Mouse (Mus musculus): ENCODE measurements around the gene Vmn1r198.
"Not testable (repeated sequence)": the region's sequence is repeated elsewhere in the genome, so short reads cannot be mapped to it uniquely, and the experiment has no call there.

Gene Vmn1r198

DNA sequence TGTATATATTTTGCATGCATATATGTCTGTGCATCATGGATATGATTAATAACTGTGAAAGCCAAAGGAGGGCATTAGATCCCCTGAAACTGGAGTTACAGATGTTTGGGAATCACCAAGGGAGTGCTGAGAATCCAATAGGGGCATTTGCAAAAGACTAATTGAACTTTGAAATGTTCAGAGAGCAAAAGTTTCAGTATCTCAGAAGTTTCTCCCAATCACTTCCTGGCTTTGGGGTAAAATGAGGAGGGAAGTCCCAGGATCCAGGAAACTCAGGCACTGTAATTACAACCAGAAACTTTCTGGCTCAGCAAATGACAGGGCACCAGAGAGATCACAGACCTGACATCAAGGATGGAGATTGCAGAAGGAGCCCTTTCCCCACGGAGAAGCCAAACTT, at the start of gene Vmn1r198:
Gene Vmn1r198 (plus strand): TSS at position 301 of the 400 bp plus-strand sequence.
- no peak for DNase-seq (ENCODE audit: low read depth)

DNA sequence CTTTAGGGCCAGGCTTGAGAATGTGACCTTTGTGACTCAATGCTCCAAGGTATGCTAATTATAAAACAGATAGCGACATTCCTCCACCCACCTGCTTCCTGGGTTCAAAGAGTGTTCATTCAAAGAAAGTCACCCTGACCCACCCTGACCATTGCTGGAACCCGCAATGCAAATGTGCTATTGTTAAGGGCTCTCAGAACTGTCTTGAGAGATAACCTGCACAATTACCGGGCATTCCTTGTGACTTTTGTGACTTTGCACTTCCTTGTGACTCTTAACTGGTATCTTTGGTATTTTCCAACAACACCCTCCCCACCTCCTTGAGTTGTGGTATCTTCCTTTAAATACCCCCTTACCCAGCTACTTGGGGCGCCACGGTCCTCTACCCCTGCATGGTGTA, 42.1 kb upstream of the Vmn1r198 start:
- not testable (repeated sequence) for DNase-seq (ENCODE audit: low read depth)

DNA sequence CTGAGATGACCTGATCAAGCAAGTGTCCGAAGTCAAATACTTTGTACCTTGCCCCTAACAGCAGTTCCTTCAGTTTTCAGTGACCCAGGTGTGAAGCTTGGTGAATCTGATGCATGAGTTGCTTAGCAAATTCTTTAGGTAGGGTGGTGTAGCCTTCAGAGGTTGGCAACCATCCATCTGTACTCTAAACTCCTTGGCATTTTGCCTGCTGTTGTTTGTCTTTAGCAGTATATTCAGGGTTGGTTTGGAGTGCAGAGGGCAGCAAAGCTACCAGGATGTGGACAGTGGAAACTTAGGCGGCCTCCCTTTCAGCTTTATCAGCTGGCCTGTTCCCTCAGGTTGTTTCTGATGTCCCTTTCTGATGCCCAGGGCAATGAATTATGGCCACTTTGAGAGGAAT, 34.8 kb upstream of the Vmn1r198 start:
- DNase-seq (ENCODE audit: low read depth) = no peak

DNA sequence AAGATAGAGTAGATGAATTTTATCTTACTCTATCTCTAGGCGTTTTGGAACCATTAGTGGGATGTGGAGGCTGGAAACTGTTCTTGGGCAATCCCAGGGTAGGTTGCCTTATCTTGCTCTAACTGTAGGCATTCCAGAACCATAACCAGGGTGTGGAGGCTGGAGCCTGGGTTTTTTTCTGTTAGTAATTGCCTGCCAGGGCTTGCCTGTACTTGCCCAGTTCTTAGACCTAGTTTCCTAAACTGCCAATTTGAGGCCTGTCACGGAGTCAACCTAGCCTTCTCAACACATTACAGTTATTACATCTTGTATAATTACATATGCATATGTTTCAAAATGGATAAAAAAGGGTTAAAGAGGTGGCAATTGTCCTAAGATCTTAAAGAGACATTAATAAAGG, 32.8 kb upstream of the Vmn1r198 start:
- no peak for DNase-seq (ENCODE audit: low read depth)

DNA sequence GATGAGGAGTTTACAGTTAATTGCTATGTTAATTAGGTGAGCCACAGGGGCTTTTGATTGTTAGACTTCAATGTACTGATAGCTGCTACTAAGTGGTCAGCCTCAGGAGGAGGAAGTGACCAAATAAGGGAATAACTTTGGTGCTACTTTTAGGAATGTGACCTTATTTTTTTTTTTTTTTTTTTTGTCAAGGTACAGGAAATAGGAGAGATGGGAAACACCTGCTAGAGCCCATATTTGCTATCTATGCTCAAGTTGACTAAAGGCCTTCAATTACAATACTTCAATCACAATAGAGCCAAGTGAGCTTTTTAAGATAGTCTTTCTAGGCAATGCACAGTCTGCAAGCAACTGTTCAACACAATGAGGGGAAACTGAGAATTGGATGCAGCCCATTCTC, 30.1 kb upstream of the Vmn1r198 start:
- DNase-seq (ENCODE audit: low read depth) = no peak

DNA sequence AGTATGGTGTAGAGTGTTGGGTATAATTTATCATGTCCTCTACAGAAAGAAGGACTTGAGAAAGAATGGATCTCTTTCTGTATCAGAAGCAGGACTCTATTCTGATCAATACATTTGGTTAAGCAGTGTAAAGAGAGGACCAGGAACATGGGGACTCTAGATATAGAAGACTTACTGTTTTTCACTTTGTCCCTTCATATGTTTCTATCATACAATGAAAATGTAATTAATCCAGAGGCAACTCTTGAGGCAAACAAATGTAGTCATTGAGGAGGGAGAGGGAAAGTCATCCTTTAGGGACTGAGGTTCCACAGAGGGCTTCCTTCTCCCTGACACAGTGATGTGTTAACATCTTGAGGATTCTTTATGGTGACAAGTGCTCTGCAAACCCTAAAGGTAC, 25.9 kb upstream of the Vmn1r198 start, which contains the start of gene Vmn1r197:
Gene Vmn1r197 (plus strand): TSS at position 301 of the 400 bp plus-strand sequence.
- DNase-seq (ENCODE audit: low read depth) = no peak

DNA sequence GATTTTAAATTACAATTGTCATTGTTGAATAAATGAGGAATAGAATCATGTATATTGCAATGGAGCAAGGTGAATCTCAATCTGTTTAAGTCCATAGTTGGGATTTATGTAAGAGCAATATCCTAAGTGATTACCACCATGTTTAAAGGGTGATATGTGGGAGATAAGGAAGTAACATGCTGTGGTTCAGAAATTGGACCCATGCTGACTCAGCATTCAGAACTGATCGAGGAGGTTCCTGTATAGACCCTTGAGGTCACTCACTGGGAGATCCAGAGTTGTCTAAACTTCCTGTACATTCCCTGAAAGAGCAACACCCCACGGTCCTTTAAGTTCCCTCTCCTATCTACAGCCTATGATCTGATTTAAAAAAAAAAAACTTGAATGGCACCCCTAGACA, 16.9 kb upstream of the Vmn1r198 start:
- DNase-seq (ENCODE audit: low read depth) = no peak

DNA sequence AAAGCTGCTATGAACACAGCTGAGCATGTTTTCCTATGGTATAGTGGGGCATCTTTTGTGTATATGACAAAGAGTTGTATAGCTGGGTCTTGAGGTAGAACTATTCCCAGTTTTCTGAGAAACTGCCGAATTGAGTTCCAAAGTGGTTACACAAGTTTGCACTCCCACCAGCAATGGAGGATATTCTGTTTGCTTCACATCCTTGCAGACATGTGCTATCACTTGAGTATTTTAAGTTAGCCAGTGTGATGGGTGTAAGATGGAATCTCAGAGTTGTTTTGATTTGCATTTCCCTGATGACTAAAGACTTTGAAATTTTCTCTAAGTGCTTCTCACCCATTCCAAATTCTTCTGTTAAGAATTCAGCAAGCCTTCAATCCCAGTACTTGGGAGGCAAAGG, 14.6 kb upstream of the Vmn1r198 start:
- no peak for DNase-seq (ENCODE audit: low read depth)

DNA sequence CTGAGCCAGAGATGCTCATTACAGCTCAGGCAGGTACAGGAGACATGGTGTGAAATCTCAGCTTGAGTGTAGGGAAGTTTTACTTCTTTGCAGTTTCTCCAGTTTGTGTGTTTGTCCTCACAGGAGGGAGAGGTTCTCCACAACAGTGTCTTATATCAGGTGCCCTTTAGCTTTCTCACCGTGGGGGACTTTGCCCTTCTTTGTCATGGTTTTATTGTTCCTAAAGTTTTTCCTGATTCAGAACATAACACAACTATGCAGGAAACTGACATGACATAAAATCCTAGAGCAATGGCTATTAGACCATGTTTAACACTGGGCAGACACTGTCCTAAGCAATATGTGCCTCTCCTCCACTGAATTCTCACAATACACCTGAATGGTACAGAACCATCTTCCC, 649 bp downstream of the Vmn1r198 start:
- DNase-seq (ENCODE audit: low read depth) = no peak

DNA sequence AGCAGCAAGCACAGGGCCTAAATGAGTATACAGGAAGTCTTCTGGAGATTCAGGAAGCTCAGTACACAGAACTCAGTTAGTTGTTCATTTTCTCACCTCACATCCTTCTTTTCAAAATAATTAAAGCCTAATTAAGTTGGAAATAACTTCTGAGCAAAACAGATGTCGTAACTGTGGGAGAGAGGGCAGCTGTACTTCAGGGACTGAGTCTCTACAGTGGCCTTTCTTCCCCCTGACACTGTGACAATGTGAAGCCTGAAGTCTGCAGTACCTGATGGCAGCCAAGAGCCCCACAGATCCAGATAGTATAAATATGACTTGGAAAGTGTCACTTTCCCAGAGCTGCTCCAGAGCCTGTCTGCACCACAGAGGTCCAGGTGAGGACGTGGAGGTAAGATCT, 29.4 kb downstream of the Vmn1r198 start, which contains the start of gene Vmn1r199:
Gene Vmn1r199 (plus strand): TSS at position 301 of the 400 bp plus-strand sequence.
- DNase-seq (ENCODE audit: low read depth) = no peak

DNA sequence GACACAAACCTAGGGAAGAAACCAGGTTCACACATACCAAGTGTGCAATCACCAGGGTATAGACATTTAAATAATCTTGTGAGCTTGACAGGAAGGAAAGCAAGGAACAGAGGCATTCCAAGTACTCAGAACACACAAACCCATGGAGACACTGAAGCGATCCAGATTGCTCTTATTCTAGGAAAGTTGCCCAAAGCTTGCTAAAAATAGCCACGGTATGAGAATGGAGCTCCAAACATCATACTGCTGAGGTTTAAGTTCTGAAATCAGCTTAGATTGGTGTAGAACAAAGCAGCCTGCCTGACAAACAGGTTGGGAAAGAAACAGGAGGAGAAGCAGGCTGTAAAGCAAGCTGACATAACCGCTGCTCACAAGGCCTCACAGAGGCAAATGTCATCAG, 31.0 kb downstream of the Vmn1r198 start:
- not testable (repeated sequence) for DNase-seq (ENCODE audit: low read depth)

DNA sequence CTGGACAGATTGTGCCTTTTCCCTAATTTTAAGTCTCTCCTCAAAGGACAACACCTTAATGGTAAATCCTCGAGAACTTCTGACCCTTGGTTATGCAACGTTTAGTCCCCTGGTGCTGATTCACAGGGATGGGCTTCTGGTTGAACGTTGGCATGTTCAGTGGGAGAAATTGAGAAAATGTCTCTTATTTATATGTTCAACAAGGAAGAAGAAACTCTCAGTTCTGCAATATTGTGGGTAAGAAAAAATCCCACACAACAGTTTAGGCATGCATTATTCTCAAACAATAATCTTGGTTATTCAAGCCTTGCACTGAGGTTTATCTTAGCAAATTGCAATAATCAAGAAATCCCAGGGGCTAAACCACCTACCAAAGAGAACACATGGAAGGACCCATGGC, 33.2 kb downstream of the Vmn1r198 start:
- no peak for DNase-seq (ENCODE audit: low read depth)

DNA sequence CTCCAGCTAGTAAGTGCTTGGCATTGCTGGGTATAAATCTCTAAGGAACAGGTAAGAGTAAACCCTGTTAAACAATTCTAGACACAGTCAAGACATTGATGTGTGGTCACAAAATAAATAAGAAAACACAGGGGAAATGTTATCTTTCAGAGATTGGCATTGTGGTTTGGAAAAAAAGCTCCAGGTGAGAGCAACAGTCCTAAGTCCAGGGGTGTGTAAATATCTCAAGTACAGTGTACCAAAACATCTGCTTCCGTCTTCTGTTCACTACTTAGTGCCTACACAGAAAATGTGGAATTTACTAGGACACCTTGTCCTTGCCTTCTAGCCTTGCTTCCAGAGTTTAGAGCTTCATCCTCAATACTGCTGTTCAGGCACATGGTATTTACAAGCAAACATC, 36.9 kb downstream of the Vmn1r198 start:
- DNase-seq (ENCODE audit: low read depth) = no peak

DNA sequence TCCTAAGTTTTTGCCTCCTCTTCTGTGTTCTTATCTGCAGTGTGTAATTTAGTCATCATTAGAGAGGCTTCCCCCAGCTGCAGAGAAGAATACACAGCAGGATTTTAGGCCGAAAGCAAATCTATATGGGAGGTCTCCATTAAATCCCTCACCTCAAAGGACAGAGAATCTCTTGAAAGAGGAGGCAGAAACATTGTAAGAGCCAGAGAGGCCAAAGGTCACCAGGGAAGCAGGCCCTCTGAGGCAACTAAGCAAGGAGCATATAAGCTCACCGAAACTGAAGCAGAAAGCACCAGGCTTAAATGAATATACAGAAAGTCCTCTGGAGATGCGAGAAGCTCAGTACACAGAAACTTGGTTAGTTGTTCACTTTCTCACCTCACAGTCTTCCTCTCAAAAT, 39.9 kb downstream of the Vmn1r198 start, which contains the start of gene Vmn1r200:
Gene Vmn1r200 (plus strand): TSS at position 301 of the 400 bp plus-strand sequence.
- DNase-seq (ENCODE audit: low read depth) = no peak

DNA sequence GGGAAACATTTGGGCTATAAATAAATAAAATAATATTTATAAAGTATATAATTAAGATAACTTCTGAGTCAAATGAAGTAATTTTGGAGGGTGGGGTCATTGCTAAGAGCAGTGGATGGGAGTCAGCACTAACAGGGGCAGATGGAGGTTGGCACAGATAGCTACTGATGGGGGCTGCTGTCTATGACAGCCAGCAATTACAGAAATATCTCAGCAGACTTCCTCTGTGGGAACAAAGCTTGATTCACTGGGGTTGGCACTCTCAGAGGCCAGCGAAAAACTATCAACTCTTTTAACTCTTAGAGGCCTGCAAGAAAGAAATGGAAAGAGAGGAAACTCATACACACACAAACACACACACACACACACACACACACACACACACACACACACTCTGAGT, 52.8 kb downstream of the Vmn1r198 start:
- no peak for DNase-seq (ENCODE audit: low read depth)

All from 416B (cell line).